Mouse (Mus musculus) naive thymus-derived CD4-positive, alpha-beta T cell, adult 2 months (primary cell): ENCODE results near the gene Mrpl38.

Experiments
- DNase-seq: peaks from one replicate; pipeline ENCODE4 v3.0.0-alpha.2; 2011; ENCODE audit warnings: low read depth

The Mrpl38 gene

DNA sequence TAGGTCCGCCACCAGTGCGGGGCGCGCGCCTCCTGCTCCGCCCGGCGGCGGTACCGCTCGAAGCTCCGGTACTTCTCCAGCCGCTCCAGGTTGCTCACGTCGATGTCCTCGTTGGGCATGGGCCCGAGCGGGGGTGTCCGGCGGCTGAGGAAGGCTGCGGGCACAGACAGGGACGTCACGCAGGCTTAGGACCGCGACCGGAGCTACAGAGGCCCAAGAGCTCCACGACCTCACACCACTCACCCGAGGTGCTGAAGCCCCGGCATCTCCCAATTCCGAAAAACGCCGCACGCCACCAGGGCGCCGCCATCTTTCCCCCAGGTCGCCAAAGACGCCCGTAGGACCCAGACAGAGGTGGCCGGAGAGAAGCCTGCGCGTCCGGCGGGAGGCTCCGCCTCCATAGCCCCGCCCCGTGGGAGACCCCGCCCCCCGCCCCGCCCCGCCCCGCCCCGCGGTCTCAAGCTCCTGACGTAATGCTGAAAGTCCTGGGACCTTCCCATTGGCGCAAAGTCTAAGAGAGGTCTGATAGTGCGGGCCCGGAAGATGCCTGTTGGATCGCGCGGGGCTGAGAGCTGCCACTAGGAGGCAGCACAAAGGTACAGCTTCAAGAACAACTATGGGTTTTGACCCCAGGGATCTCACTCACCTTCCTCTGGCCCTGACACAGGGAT lies at the start of gene Mrpl38:
Gene Mrpl38, minus strand, starts transcription at position 401 of the 671 bp plus-strand sequence.
- peak; percentile 96 for DNase-seq

DNA sequence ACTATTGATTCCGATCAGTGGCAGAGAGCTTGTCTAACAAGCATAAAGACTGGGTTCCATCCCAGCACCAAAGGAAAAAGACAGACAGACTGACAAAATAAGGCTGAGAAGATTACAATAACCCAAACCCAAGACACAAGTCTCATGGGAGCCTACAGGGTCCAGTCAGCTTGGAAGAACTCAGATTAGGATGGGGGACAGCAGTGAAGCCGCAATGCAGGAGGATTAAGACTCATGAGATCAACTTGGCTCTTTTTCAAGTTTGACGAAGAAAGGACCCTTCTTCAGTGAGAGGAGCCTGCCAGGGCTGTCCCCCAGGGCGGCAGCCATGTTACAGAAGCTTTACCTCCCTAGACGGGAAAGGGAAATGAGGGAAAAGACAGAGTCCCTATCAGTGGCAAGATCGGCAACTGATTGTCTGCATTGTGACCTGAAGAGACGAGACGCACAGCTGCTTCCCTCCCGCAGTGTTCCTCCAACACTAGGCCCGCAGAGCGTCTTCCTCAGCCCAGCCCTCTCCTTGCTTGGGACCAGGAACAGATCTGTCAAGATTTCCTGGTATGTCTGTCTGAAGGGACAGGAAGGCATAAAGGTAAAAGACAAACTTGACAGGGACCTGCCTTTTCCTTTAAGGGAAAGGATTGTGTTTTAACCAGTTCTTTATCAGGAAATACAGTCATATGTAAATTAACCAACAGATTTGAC lies 48.7 kb upstream of the Mrpl38 start:
- no peak for DNase-seq

GRCm38 (mm10) chr11:116186360-116186759 lies 47.7 kb upstream of the Mrpl38 start:
- DNase-seq, result no peak

- no peak for DNase-seq
Measured at GRCm38 (mm10) chr11:116185836-116186235, 47.2 kb upstream of the Mrpl38 start.

- DNase-seq, result no peak
Measured at GRCm38 (mm10) chr11:116178411-116179121, 39.9 kb upstream of the Mrpl38 start.

DNA sequence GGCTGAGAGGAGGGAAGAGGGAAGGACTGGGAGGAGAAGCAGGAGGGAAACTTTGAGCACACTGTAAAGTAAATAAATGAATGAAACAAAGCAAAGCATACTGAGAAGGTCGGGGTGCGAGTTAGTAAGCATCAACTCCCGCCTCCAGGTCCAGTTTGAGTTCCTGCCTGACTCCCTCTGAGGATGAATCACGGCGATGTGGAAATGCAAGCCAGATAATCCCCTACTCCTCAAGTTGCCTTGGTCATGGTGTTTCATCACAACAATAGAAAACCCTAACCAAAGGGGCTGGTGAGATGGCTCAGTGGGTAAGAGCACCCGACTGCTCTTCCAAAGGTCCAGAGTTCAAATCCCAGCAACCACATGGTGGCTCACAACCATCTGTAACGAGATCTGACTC lies 37.3 kb upstream of the Mrpl38 start:
- DNase-seq, result no peak

DNA sequence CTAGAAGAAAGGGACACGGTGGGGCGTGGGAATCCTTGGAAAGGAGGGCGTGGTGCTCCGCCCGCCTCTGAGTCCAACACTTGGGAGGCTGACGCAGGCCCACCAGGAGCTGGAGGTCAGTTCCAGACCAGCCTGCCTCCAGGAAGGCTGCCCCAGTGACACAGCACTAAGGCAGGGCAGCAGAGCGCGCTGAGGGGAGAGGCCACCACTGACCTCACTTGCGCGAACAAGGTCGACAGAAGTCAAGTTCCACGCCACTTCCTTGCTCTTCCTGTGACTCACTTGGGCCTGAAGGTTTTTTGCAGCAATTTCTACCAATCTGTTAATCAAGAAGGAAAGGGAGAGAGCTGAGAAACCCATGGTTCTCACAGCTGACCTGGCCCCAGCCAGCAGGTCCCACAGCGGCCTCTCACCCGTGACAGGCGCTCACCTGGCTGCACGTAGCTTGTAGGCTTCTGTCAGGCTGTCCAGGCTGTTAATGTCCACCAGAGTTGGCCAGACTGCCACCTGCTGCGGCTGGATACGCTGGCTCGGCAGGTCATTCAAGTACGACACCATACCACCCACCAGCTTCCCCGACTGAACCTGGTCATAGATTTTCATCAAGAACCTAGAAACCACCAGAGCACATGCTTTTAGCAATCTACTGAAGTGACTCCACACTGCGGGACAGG lies 36.2 kb upstream of the Mrpl38 start:
- DNase-seq, result no peak

GRCm38 (mm10) chr11:116171959-116172358 lies 33.3 kb upstream of the Mrpl38 start:
- DNase-seq, result no peak

GRCm38 (mm10) chr11:116170003-116170800 lies 31.5 kb upstream of the Mrpl38 start:
- DNase-seq, result no peak

GRCm38 (mm10) chr11:116169214-116169613 lies 30.5 kb upstream of the Mrpl38 start:
- DNase-seq, result no peak

DNA sequence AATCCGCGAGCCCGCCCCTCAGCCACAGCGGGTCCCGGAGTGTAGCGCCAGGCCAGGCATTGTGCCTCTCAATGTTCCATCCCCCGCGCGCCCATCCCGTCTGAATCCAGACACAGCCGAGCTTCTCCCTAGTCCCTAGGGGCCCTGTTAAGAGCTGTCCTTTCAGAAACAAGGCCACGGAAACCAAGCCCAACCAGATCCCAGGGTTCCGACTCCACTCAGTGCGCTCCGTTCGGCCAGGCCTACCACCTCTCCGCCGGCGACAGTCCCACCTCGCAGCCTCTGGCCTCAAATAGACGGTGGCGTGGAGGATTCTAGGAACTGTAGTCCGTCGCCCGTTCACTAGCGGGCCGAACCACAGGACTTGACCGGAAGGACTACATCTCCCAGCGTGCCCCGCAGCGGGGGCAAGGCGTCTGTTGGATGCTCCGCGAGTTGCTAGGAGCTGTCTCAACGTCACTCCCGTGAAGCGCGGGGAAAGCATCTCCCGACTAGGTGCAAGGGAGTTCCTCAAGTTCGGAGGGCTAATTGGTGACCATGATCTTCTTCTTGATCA lies 29.3 kb upstream of the Mrpl38 start, which contains the start of gene Fbf1:
Gene Fbf1, minus strand, starts transcription at position 283 of the 556 bp plus-strand sequence.
- DNase-seq, result peak; percentile 87

DNA sequence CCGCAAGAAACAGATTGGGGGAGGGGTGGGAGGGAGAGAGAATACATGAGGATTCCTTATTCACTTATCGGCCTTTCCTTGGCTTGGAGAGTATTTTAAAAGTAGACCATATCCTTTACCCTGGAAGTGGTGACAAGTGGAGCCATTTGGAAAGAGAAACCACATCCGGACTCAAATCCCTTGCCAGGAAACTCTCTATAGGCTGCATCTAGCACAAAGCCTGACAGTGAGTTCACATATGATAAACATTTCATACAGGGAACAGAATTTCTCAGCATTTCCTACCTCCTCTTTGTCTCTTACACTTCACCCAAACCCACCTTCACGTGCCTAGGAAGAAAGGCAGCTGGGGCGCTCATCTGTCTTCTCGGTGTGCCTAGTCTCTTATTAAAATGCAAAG lies 28.6 kb upstream of the Mrpl38 start:
- peak; percentile 51 for DNase-seq

DNA sequence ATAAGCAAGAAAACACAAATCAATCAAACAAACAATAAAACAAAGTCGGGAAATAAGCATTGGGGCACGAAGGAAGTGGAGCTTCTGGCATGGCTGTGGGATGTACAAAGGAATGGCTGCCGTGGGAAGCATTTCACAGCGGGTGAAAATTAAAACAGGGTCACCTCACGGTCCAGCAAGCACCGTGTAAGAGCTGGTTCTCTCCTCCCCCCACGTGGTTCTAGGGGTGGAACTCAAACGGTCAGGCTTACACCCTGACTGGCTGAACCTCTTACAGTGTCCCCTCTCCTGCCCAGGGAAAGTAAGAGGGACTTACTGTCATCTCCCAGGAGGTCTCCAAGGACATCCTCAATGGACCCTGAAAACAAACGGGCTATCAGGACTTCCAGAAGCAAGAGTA lies 24.3 kb upstream of the Mrpl38 start:
- no peak for DNase-seq

DNA sequence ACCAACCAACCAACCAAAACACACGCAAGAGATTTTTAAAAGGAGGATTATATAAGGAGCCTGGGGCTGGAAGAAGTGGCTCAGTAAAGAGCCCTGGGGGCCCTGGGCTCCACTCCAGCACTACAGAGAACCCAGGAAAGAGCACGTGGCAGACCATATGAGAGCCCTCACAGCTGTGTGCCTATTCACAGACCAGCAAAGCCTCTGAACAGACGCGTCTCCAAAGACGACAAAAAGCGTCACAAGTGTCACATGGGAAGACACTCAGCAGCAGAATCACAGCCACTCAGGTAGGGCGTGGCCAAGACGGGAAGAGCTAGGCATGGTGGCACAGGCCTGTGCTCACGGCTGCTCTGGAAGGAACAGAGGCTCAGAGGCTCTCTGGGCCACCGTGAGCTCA lies 23.5 kb upstream of the Mrpl38 start:
- DNase-seq, result no peak

DNA sequence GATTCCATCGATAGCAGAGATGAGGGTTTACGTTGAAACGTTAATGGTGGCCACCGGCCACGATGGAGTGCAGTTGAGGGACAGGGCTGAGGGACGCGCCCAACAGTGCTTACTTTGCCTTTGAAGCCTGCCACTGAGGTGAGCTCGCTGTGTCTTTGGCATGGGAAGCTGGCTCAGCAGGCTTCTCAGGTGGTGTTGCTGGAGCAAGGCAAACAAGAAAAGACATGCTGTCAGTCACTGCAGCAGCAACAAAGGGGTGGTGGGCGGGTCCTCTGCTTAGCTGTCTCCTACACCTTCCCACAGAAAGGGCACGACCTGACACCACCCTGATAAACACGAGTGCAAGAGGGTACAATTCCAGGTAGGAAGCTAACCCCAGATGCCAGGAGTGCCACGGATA lies 22.6 kb upstream of the Mrpl38 start:
- DNase-seq, result no peak

- DNase-seq, result no peak
Measured at GRCm38 (mm10) chr11:116150960-116151359, 12.3 kb upstream of the Mrpl38 start.

- no peak for DNase-seq
Measured at GRCm38 (mm10) chr11:116149341-116149740, 10.7 kb upstream of the Mrpl38 start.

DNA sequence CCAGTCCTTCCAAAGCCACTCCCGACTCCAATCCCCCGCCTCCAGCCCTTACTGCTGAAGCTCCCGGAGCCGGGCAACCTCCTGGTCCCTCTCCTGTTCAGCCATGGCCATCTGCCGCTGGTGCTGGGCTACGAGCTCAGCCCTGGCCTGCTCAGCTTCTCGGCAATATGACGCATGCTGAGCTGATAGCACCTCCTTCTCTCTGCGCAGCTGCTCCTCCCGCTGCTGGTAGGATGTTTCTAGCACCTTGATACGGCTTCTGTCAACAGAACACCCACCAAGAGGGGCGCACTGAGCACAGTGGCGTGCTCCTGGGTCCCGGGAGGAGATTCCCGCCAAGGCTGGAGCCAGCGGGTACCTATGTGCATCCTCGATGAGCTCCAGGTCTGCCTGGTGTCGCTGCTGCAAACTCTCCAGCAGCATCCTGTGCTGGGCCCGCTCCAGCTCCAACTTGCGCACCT lies 10.1 kb upstream of the Mrpl38 start:
- no peak for DNase-seq

- no peak for DNase-seq
Measured at GRCm38 (mm10) chr11:116146294-116146985, 7.8 kb upstream of the Mrpl38 start.

DNA sequence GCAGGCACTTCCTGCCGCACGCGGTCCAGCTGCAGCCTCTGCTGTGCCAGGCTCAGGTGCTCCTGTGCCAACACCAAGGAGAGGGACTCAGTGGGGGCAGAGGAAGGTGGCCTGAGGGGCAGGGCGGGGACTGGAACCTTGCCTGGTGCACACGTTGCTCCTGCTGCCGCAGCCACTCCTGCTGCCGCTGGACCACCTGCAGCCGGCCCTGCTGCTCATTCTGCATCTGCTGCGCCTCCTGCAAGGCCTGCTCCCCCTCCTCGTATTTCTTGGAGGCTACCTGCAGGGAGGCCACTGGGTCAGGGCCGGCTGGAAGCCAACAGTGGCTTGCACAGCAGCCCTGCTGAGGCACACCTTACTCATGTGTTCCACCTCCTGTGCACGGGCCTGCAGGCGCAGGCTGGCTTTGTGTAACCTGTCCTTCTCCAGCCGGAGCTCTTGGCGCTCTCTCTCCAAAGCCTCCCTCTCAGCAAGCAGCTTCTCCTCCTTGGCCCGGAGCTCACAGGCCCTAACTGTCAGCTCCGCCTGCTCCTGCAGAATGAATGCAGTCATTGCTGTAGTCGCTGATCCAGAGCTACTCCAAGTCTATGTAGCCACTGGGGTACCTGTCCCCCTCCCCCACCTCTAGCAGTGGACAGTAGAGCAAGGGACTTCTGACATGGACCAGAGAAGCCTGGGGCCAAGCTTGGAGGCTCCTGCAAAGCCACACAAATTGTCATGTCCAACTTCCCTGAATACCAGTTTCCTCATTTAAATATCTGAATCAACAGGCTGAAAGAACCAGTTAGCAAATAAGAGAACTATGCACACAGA lies 7.0 kb upstream of the Mrpl38 start:
- no peak for DNase-seq
